Mouse (Mus musculus): ENCODE results near the gene 2410004P03Rik.

Gene 2410004P03Rik

DNA sequence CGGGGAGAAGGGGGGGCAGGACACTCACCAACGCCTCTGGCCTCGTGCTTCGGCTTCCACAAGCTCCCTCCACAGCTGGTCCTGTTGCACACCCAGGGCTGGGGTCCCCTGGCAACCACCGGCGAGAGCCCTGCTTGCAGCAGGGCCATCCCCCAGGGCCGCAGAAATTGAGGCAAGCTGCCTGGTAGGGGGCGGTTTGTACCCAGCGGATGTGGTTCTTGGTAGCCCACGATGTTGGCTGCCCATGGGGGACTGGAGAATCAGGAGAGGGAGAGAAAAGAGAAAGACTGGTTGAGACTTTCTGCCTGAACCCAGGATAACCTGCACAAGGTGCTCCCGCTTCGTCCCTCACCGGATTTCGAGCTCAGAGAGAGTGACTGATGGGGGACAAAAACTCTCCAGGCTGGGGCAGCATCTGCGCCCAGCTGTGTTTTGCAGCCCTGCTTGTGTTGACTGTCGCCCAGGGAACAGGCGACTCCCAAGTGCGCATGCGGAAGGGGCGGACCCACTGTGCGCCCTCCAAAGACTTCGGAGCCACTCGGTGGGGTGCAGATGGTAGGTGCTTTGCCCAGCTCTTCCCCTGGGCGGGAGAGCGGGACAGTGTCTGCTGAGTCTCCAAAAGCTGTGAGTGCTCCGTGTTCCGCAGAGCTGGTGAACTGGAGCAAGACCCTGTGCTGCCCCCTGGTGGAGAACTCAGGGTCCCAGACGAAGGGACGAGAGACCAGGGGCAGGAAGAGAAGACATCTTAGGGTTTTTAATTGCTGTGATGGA, at the start of gene 2410004P03Rik:
Gene 2410004P03Rik, minus strand, starts transcription at position 628 of the 771 bp plus-strand sequence.
- peak; percentile 59 to 81 for DNase-seq (ENCODE audit: low spot score in 2 of 2)

DNA sequence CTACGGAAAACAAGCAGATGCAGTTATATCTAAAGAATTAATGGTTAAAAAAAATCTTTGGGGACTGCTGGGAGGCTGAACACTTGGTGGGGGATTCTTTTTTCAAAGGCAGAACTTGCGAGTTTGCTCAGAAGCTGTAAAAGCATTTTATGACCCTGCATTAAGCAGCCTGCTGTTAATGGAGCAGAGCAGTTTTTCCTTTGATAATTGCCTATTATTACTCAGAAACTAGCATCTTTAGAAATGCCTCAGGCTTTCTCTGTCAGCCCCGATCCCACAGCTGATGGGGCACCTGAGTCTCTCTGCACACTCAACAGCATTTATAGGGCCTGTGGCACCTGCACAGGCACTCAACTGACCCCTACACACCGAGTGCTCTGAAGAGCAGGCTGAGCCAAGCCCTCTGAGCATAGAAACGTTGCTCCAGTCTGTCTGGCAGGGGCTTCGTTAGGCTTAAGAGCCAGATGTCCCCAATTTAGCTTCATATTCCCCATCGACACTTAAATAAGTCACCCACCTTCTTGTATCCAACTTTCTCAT, 49.7 kb upstream of the 2410004P03Rik start:
- DNase-seq (ENCODE audit: low spot score in 2 of 2): no peak

DNA sequence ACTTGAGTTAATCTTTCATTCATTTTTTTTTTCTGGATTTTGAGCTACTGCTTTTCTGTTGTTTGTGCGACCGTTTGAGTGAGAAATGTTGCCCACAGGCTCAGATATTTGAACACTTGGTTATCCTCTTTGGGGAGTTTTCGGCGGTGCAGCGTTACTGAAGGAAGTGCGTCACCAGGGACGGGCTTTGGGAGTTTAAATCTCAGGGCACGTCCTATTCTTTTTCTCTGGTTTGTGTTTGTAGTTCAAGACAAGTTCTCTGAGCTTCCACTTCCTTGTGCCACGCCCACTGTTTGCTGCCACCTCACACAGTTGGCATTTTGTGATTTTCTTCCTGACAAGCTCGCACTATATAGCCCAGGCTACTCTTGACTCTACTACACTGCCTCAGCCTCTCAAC, 47.0 kb upstream of the 2410004P03Rik start:
- DNase-seq (ENCODE audit: low spot score in 2 of 2): no peak

DNA sequence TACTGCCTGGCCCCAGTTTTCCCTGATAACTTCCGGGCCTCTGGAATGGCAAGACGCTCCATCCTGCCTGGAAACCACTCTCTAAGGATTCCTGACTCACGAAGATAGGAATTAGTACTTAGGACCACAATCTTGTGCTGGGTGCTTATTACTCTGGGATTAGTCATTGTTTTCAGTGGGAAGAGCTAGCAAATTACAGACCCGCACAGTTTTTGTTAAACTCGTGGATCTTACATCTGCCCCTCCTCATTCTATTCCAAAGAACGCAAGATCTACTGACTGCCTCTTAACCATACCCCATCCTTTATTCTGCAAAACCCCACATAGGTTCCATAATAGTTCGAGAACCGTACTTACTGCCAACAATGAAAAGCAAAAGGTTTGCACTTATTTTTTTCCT, 45.6 kb upstream of the 2410004P03Rik start:
- no peak for DNase-seq (ENCODE audit: low spot score in 2 of 2)

DNA sequence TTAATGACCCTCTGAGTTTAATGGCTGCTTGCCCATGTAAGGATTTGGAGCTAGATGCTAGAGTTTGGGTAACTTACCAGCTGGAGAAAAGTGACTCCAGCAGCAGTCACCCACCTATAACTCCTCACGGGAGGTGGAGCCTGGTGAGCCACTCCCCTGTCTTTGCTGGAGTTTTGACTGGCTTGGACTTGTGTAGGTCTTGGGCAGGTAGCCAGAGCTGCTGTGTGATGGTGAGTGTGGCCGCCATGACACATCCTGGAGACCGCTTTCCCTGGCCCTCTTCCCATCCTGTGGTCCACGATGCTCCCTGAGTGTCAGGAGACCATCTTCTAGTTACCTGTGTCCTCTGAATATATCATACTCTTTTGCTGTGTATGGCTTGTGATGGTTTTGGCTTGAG, 44.2 kb upstream of the 2410004P03Rik start:
- no peak for DNase-seq (ENCODE audit: low spot score in 2 of 2)

DNA sequence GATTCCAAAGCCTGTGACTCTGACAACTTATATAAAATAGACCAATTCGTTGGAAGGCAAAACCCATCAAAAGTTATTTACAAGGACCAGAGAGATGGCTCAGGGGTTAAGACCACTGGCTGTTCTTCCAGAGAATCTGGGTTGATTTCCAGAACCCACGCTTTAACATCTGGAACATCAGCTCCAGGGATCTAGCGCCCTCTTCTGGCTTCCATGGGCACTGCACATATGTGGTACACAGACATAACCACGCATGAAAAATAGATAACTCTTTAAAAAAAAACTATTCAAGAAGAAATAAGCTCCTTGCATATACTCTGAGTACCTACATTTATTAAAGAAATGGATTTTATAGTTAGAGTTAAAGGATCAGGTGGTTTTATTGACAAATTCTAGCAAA, 43.2 kb upstream of the 2410004P03Rik start:
- DNase-seq (ENCODE audit: low spot score in 2 of 2): no peak

DNA sequence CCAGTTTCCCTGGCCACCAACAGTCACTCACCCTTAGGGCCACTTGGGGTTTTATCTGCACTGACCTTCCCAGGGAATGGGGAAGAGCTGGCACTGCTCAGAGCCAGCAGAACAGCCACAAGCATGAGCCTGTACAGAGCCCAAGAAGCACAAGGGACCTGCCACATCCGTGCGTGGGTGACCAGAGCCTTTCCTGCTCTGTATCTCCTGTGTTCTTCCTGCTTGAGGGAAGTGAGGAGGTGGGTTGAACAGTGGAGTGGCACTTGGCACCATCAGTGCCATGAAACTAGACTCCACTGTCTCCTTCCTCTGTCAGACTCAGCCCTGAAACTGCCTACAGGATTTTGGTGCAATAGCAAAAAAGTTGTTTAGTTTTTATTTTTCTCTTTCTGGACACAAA, 41.1 kb upstream of the 2410004P03Rik start:
- DNase-seq (ENCODE audit: low spot score in 2 of 2): no peak

DNA sequence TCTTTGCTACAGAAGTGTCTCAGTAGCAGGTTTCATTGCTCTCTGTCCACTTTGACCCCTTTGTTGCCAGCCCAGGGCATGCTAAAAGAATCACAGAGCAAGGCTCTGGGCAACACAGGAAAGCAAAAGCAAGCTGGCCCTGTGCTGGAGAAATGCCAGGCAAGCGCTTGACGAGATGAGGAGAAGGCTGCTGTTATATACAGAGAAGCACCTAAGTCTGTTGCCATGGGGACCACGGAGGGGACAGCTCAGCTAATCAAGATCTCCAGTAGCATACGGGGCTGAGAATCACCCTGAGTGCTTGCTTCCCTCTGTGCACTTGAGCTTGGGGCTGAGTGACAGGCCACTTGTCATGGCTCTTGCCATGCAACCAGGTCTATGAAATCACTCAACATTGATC, 39.5 kb upstream of the 2410004P03Rik start:
- DNase-seq (ENCODE audit: low spot score in 2 of 2): no peak

DNA sequence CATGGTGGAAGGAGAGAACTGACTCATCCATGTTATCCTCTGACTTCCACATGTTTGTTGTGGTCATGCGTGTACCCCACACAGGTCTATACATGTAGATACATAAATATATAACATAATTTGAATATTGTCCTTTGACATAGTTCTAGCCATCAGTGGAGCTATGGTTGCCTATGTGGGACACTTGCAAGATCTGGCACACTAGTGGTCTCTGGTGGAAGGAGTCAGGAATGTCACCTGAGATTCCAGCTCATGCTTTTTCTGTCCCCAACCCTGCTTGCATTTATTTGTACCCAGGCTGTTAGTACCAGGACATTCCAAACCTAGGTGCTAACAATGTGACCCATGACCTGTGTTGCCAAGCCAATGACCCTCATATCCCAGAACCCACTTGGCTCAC, 38.3 kb upstream of the 2410004P03Rik start:
- no peak for DNase-seq (ENCODE audit: low spot score in 2 of 2)

DNA sequence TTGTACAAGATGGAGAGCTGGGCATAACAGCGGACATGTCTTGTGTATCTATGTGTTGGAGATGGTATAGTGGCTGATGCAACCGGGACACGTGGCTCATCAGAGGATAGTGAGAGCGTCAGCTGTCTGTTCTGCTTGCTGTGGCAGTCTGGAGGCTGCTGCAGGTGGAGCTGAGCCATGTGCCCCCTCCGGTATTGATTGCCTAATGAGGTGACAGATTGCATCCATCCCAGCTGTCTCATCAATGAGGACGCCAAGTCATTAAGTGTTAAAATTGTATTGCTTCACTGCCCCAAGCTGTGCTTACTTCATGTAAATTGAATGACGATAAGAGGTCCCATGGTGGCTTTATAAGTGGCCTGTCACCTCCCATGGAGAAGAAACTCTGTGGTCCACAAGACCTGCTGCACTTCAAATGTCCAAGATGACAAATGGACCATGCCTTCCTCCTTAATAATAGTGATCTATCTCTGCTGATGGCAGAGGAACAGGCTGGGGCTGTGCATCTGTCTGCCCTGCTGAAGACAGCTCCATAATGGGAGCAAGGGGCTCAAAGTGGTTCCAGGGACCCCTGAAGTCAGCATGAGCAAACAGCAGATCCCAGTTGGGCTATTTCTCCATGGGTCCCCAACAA, 37.6 kb upstream of the 2410004P03Rik start:
- DNase-seq (ENCODE audit: low spot score in 2 of 2): peak in 1 of 2 experiments; percentile 27

DNA sequence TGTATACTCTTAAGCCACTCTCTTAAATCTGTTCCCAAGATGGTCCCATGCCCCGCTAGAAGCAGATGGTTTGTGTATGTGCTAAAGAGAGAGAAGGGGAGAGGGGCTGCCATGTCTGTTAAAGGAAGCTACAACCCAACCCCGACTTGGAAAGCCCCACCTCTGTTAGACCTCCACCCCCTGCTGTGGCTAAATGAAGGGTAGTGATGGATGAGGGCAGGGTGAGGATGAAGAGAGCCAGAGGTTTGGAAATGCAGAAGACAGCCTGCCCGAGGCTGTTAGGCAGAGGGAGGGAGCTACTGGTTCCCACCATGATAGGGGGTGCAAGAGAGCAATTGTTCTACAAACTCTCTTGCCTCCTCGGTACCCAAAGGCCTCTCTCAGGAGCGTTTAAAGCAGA, 31.8 kb upstream of the 2410004P03Rik start:
- DNase-seq (ENCODE audit: low spot score in 2 of 2): no peak

DNA sequence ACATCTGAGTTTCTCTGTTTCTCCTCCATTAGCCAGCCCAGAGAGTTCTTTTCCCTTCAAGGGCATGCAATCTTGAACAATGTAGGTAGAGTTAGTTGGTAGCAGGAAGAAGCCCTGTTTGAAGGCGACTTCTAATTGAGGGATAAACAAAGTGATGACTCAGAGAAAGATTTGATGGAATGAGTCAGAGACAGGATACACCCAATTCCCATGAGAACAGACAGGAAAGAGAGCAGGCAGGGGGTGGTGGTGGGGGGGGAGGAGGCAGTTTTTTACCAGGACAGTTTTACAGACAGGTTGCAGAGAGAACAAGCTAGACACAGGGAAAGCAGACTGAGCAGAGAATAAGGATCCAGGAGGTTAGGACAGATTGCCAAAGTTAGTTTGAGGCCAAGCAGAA, 29.0 kb upstream of the 2410004P03Rik start:
- DNase-seq (ENCODE audit: low spot score in 2 of 2): no peak

DNA sequence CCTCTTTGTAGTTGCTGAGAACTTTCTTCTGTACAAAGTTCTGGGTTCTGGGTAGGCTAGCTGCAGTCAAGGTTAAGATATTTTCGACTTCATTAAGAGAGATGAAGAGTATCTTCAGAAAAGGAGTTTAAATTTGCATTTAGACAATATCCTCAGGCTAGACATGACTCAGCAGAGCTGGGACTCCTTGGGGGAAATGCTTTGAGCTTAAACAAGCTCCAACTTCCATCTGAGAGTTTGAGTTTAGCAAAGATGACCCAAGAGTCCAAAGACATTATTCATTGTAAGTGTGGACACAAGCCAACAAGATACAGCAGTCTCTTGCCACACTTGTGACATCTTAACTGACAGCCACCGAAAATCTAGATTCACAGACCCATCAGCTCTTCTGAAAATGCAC, 27.9 kb upstream of the 2410004P03Rik start:
- no peak for DNase-seq (ENCODE audit: low spot score in 2 of 2)

DNA sequence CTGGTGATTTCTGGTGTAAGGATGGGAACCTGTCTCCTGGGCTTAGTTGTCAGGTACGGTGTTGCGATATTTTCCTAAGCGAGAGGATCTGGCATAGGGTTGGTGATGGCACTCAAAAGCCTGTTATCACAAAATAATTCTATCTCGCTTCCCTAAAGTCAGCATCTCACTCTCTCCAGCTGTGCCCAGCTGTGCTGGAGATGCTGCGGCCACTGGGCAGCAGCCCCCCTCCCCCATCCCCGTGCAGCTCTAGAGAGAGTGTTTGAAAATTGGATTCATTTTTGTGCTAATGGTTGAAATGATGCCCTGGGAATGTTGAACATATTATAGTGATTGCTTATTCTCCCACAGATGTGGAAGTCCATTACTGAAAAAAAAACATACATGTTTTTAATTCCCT, 26.7 kb upstream of the 2410004P03Rik start:
- no peak for DNase-seq (ENCODE audit: low spot score in 2 of 2)

DNA sequence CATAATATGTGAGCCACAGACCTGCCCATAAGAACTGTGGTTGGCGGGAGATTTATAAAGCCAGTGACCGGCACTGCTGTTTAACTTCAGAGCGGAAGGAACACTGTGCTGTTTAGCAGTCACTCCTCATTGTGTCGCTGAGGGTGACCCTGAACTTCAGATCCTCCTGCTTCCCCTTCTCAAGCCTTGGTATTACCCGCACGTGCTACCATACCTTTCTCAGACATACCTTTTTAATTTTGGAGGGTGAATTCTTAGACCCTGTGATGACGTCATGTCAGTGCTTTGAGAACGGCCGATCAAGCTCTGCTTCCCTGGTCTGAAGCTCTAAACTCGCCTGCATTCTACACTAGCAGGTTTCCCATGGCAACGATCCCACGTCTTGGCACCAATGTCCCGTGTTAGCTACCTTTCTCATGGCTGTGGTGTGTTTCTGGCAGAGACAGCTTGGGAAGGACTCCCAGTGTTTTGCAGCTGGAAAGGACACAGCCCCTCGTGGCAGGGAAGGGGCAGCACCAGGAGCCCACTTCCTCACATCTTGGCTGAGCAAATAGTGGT, 25.6 kb upstream of the 2410004P03Rik start:
- DNase-seq (ENCODE audit: low spot score in 2 of 2): no peak

DNA sequence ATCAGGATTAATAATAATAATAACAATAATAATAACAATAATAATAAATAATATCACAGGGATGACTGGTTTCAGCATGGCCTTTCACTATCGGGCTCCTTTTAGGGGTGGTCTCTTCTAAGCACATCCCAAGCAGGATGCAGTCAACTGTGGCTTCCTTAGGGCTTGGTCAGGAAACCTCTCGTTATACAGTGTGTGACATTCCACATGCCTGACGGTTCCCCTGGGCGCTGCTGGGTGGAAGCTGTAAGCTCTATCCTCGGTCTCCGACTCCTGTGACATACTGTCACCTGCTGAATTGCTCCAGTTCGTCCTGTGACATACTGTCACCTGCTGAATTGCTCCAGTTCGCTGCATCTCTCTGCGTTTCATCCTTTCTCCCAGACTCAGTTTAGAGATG, 25.0 kb upstream of the 2410004P03Rik start:
- no peak for DNase-seq (ENCODE audit: low spot score in 2 of 2)

DNA sequence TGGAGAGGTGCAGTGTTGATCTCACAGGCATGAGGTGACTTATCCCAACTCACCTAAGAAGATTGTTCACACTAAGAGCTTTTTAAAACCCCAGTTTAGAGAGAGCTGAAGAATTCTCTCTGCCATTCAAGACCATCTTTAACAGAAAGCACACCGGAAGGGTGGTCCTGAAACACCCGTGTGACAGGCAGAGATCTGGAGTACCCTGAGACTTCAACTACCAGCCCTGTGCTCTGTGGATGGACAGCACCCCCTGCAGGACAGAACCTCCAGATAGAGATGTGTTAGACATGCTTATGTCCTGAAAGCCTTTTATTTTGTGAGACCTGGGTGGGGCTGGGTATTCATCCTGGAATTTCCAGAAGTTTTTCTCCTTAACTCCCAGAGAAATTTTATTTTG, 23.6 kb upstream of the 2410004P03Rik start:
- no peak for DNase-seq (ENCODE audit: low spot score in 2 of 2)

DNA sequence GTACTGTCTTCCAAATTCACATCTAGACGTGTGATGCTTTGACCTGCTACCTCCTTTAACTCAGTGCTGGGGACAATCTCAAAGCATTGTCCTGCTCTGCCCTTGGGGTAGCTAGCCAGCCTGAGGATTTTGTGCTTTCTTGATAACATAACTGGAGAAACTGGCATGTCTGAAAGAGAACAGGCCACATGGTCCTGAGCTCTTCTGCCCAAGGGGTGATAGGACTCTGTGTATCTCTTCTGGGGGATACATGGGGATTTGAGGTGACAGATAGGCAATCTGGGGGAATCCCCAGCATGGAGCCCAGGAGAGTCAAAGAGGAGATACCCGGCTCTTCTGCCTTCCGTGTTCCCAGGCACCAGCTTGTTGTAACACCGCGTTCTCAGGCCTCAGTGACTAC, 23.1 kb upstream of the 2410004P03Rik start:
- DNase-seq (ENCODE audit: low spot score in 2 of 2): no peak

DNA sequence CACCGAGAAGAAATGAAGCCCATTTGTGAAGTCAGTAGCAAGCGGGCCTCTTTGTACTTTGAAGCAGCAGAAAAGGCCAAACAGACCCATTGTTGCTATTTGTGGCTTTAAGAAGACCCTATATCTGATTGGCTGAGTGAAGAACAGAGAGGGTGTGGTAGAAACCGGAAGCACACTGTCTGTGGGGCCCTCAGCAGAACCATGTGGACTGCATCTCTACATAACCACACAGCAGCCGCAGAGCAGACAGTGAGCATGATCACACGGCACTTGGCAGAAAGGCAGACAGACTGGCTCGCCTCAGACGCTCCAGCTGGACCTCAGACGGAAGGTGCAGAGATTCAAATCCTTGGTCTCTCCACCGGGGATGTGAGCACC, 21.9 kb upstream of the 2410004P03Rik start:
- no peak for DNase-seq (ENCODE audit: low spot score in 2 of 2)

DNA sequence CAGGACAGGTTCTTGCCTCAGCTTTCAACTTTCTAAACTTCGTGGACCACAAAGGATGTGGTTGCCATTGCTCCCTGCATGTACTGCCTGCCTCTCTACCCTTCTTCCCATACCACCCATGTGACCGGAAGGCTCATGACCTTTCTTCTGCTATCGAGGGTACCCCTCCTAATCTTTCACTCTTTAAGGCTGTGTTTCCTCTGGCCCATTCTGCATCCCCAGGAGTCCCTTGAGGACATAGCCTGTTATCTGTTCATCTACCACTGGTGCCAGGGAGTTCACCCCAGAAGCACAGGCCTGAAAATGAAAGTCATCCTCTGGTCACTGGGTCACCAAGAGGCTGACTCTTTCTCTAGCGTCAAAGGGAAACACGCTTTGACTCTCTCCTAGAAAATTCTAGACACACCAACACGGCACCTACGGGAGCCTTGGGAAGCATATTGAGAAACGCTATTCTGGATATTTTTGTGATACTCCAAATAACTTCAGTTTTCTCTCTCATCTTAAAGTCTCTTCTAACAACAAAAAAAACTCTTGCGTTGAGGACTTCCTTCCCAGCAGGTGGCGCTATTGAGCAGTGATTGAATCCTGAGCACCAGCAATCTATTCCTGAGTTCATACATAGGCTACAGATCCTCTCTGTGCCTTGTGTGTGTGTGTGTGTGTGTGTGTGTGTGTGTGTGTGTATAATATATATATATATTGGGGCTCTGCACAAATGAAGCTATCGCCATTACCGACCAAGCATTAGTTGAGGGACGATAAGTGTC, 21.4 kb upstream of the 2410004P03Rik start:
- peak; percentile 63 to 80 for DNase-seq (ENCODE audit: low spot score in 2 of 2)

DNA sequence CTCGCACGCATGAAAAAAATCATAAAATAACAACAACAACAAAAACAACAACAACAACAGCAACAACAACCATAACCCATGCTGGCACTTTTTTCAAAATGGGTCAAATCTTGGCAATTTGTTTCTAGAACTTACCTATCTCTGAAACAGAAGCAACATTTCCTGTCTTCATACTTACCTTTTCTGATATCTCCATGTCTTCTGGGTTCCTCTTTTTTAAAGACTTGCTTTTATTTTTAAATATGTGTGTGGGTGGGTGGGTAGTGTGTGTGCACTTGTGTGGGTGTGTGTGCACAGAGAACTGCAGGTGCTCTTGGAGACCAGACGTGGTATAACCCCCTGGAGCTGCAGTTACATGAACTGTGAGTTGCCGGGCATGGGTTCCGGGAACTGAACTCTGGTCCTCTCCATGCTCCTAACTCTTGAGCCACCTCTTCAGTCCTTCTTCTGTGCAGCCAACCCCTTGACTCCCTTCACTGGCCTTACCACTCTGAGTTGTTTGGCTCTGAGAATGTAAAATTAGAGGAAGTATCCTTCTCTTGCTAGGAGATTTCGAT, 13.1 kb upstream of the 2410004P03Rik start:
- DNase-seq (ENCODE audit: low spot score in 2 of 2): no peak

DNA sequence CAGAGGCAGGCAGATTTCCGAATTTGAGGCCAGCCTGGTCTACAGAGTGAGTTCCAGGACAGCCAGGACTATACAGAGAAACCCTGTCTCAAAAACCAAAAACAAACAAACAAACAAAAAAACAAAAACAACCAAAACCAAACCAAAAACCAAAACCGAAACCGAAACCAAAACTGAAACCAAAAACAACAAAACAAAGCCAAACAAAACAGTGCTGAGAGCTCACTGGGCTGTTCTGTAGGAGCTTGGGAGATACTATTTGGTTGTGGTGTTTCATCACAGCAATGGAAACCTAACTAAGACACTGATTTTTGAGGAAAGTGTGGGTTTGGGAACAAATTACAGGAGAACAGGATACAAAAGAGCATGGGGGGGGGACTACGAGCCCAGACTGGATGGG, 10.6 kb upstream of the 2410004P03Rik start:
- DNase-seq (ENCODE audit: low spot score in 2 of 2): no peak
